Mouse (Mus musculus): ENCODE data around the gene Hmga1b. TPM values are rescaled to one million over a fixed set of nuclear protein-coding genes. Genes with fewer than 3 reads are reported as not detected.
"Not testable (repeated sequence)": the region's sequence is repeated elsewhere in the genome, so short reads cannot be mapped to it uniquely, and the experiment has no call there.

Gene Hmga1b
- polyA plus RNA-seq, 1 experiment: 52.5 TPM

- WGBS: 76% methylated on average over 1 of the region's 1 CpGs
- TF ChIP-seq POLR2A (IDR thresholded peaks at IDR 0.05; ENCODE audit: borderline replicate concordance, control insufficient read depth, low read depth, low read length) (no peak), CTCF (IDR thresholded peaks at IDR 0.05; ENCODE audit: control insufficient read depth, insufficient read depth, low read length) (no peak)
- Histone ChIP-seq H3K4me3 (replicated peaks; ENCODE audit: control insufficient read depth, low read depth, low read length) (no peak overlapping the region), H3K4me1 (ENCODE audit: control insufficient read depth, insufficient read depth, low read length) (0 out of 2 replicates have a peak, but pooled peaks cover 1% of the 10 kb centered on the region), H3K27ac (ENCODE audit: control insufficient read depth, insufficient read depth, low read depth, low read length, poor library complexity) (no peak overlapping the region)
Measured at GRCm38 (mm10) chr11:120768206-120768605, 5.6 kb downstream of the Hmga1b start.

GRCm38 (mm10) chr11:120772749-120773148 is 10.2 kb downstream of the Hmga1b start:
- H3K27ac ChIP-seq (ENCODE audit: control insufficient read depth, insufficient read depth, low read depth, low read length, poor library complexity): no peak overlapping the region
- WGBS: 87% methylated on average over 3 of the region's 3 CpGs
- H3K4me3 ChIP-seq (replicated peaks; ENCODE audit: control insufficient read depth, low read depth, low read length): no peak overlapping the region
- H3K4me1 ChIP-seq (ENCODE audit: control insufficient read depth, insufficient read depth, low read length): no peaks in the 10 kb centered on the region
- TF ChIP-seq CTCF (IDR thresholded peaks at IDR 0.05; ENCODE audit: control insufficient read depth, insufficient read depth, low read length) (no peak), POLR2A (IDR thresholded peaks at IDR 0.05; ENCODE audit: borderline replicate concordance, control insufficient read depth, low read depth, low read length) (no peak)

- Histone ChIP-seq H3K27ac (ENCODE audit: control insufficient read depth, insufficient read depth, low read depth, low read length, poor library complexity) (no peak overlapping the region), H3K4me3 (replicated peaks; ENCODE audit: control insufficient read depth, low read depth, low read length) (no peak overlapping the region), H3K4me1 (ENCODE audit: control insufficient read depth, insufficient read depth, low read length) (no peaks in the 10 kb centered on the region)
- TF ChIP-seq CTCF (IDR thresholded peaks at IDR 0.05; ENCODE audit: control insufficient read depth, insufficient read depth, low read length) (no peak), POLR2A (IDR thresholded peaks at IDR 0.05; ENCODE audit: borderline replicate concordance, control insufficient read depth, low read depth, low read length) (no peak)
- 78% methylated on average over 7 of the region's 7 CpGs for WGBS
Measured at GRCm38 (mm10) chr11:120773463-120774190, 11.0 kb downstream of the Hmga1b start.

- no peak overlapping the region for H3K4me3 ChIP-seq (replicated peaks; ENCODE audit: control insufficient read depth, low read depth, low read length)
- no peaks in the 10 kb centered on the region for H3K4me1 ChIP-seq (ENCODE audit: control insufficient read depth, insufficient read depth, low read length)
- TF ChIP-seq POLR2A (IDR thresholded peaks at IDR 0.05; ENCODE audit: borderline replicate concordance, control insufficient read depth, low read depth, low read length): 0 out of 2 replicates have a peak, but pooled peaks have one; percentile 40
- peak; percentile 100 for TF ChIP-seq CTCF (IDR thresholded peaks at IDR 0.05; ENCODE audit: control insufficient read depth, insufficient read depth, low read length)
- no peak overlapping the region for H3K27ac ChIP-seq (ENCODE audit: control insufficient read depth, insufficient read depth, low read depth, low read length, poor library complexity)
- WGBS: 25% methylated on average over 15 of the region's 15 CpGs
Measured at GRCm38 (mm10) chr11:120775774-120776469, 13.3 kb downstream of the Hmga1b start.

- Histone ChIP-seq H3K27ac (ENCODE audit: control insufficient read depth, insufficient read depth, low read depth, low read length, poor library complexity) (no peak overlapping the region), H3K4me1 (ENCODE audit: control insufficient read depth, insufficient read depth, low read length) (no peaks in the 10 kb centered on the region), H3K4me3 (replicated peaks; ENCODE audit: control insufficient read depth, low read depth, low read length) (no peak overlapping the region)
- TF ChIP-seq CTCF (IDR thresholded peaks at IDR 0.05; ENCODE audit: control insufficient read depth, insufficient read depth, low read length) (no peak), POLR2A (IDR thresholded peaks at IDR 0.05; ENCODE audit: borderline replicate concordance, control insufficient read depth, low read depth, low read length) (no peak)
- WGBS: 45% methylated on average over 6 of the region's 6 CpGs
Measured at GRCm38 (mm10) chr11:120777123-120777522, 14.5 kb downstream of the Hmga1b start.

GRCm38 (mm10) chr11:120779876-120780275 is 17.3 kb downstream of the Hmga1b start:
- no peak overlapping the region for H3K27ac ChIP-seq (ENCODE audit: control insufficient read depth, insufficient read depth, low read depth, low read length, poor library complexity)
- no peak for TF ChIP-seq CTCF (IDR thresholded peaks at IDR 0.05; ENCODE audit: control insufficient read depth, insufficient read depth, low read length)
- no peak for TF ChIP-seq POLR2A (IDR thresholded peaks at IDR 0.05; ENCODE audit: borderline replicate concordance, control insufficient read depth, low read depth, low read length)
- peaks cover 3% of the 10 kb centered on the region for H3K4me1 ChIP-seq (ENCODE audit: control insufficient read depth, insufficient read depth, low read length)
- H3K4me3 ChIP-seq (replicated peaks; ENCODE audit: control insufficient read depth, low read depth, low read length): no peak overlapping the region
- 82% methylated on average over 1 of the region's 1 CpGs for WGBS

GRCm38 (mm10) chr11:120781361-120781760 is 18.8 kb downstream of the Hmga1b start:
- H3K4me3 ChIP-seq (replicated peaks; ENCODE audit: control insufficient read depth, low read depth, low read length); H3K27ac ChIP-seq (ENCODE audit: control insufficient read depth, insufficient read depth, low read depth, low read length, poor library complexity); H3K4me1 ChIP-seq (ENCODE audit: control insufficient read depth, insufficient read depth, low read length): not testable (repeated sequence)
- 96% methylated on average over 6 of the region's 6 CpGs for WGBS

GRCm38 (mm10) chr11:120783426-120784063 is 21.0 kb downstream of the Hmga1b start:
- peak overlapping the region; percentile 81 for H3K4me3 ChIP-seq (replicated peaks; ENCODE audit: control insufficient read depth, low read depth, low read length)
- peak overlapping the region; percentile 79 for H3K27ac ChIP-seq (ENCODE audit: control insufficient read depth, insufficient read depth, low read depth, low read length, poor library complexity)
- TF ChIP-seq CTCF (IDR thresholded peaks at IDR 0.05; ENCODE audit: control insufficient read depth, insufficient read depth, low read length) (no peak), POLR2A (IDR thresholded peaks at IDR 0.05; ENCODE audit: borderline replicate concordance, control insufficient read depth, low read depth, low read length) (no peak)
- peaks cover 3% of the 10 kb centered on the region for H3K4me1 ChIP-seq (ENCODE audit: control insufficient read depth, insufficient read depth, low read length)
- WGBS: 3% methylated on average over 42 of the region's 42 CpGs
